ENCODE assay signal across 8 mouse cellular contexts in the genomic region with DNA sequence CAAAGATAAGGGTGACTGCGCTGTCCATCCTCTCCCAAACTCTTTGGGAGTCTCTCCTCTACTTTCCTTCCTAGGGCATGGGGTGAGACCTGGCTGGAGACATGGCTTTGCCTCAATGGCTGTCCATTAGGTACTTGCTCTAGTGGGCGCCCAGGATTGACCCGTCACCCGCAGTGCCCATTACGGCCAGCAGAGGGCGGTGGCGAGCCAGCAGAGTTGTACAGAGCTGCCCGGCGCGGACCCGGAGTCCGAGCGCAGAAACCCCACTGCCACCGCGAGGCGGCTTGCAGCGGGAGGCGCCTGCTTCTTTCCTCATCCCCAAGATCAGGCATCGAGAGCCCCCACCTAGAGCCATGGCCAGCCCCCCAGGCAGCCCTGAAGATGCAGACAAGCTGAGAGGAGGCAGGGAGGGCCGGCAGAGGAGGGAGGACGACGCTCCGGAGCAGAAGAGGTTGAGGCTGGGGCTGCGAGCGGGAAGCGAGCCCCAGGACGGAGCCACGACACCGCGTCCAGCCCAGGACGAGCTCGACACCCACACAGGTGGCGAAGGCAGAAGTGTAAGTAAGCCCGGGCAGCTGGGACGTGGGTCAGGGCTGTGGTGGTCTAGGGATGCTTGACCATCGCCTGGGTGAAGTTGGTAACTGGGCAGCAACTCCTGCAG. TPM values are rescaled to one million over a fixed set of nuclear protein-coding genes. Genes with fewer than 3 reads are reported as not detected.
DNase-seq lines count a peak whose midpoint lies in the region; ATAC-seq and TF ChIP-seq lines count a peak whose summit lies in the region.

No protein-coding gene starts in this region.

- peak; percentile 100 for TF ChIP-seq CTCF in left cerebral cortex, adult 2 months (IDR thresholded peaks at IDR 0.05)

- intact Hi-C loops in left cerebral cortex, adult 2 months (cut with DNase I) = loop anchor here (1.0 to 10.0 kb wide), 5 partner anchors 100 to 1172 kb away; no protein-coding TSS in a partner anchor

- peak; percentile 87 for DNase-seq in ZHBTc4 (ENCODE audit: low read depth, low spot score)
- peak; percentile 64 for DNase-seq in gastrocnemius, adult 8-10 months (ENCODE audit: low spot score in 2 of 2)
- peak; percentile 14 for DNase-seq in hindlimb bud, embryonic 11.5 days (ENCODE audit: extremely low spot score, low read depth, low spot score)
- DNase-seq in left cerebral cortex, adult 2 months (ENCODE audit: extremely low spot score in 1 of 2, low spot score in 2 of 2) = peak; percentile 89 to 95
- peak; percentile 82 for DNase-seq in right cerebral cortex, adult 18-20 months
- DNase-seq in urinary bladder, adult 2 months (ENCODE audit: low spot score) = peak; percentile 92

- peak; percentile 92 for ATAC-seq in common myeloid progenitor, adult 5-6 weeks (replicated peaks; ENCODE audit: low read depth, poor library complexity, severe bottlenecking)
- ATAC-seq in megakaryocyte, adult 5-6 weeks (ENCODE audit: poor library complexity, severe bottlenecking) = peak; percentile 96

- H3K4me3 ChIP-seq in left cerebral cortex, adult 2 months = peak overlapping the region; percentile 48

- 0 out of 2 replicates have a peak overlapping the region, but pooled peaks have one; percentile 24 for H3K27ac ChIP-seq in left cerebral cortex, adult 2 months

RNA-seq across cellular contexts. Expression of gene Eef2kmt, which starts 50.9 kb away (rescaled TPM):
- total RNA-seq in common myeloid progenitor, adult 5-6 weeks (2017) = 16.9 and 30.5 TPM in 2 replicates
- total RNA-seq in gastrocnemius, adult 8-10 months (2022) = 1 to 10 TPM; 6.7 to 10.0 (median 8.0) TPM
- 1 to 10 TPM; 2.0 to 4.7 TPM for total RNA-seq in left cerebral cortex, adult 2 months (2021)
- total RNA-seq in megakaryocyte, adult 5-6 weeks (2015) = 12.4 and 12.8 TPM in 2 replicates
- 9.1 and 10.7 TPM in 2 replicates for total RNA-seq in megakaryocyte, adult 5-6 weeks (2017)
- 34.0 and 41.0 TPM in 2 replicates for polyA plus RNA-seq in urinary bladder, adult 2 months (2012; rRNA removed)

Comparison
In these comparisons a context has a peak if more than half of its experiments do, and no peak if none do; other contexts are left out.
1. Peak in every context shown above with its lines: DNase-seq, ATAC-seq, H3K4me3 ChIP-seq and H3K27ac ChIP-seq.
2. DNase-seq: peak in every context shown above with its lines; median percentile 92 in left cerebral cortex, adult 2 months; 92 in urinary bladder, adult 2 months; 87 in ZHBTc4; 82 in right cerebral cortex, adult 18-20 months; 64 in gastrocnemius, adult 8-10 months; 14 in hindlimb bud, embryonic 11.5 days.